Mouse (Mus musculus) lung, embryonic 14.5 days (tissue): ENCODE data around the gene Itgb4. TPM values are rescaled to one million over a fixed set of nuclear protein-coding genes. Genes with fewer than 3 reads are reported as not detected.
"Not testable (repeated sequence)": the region's sequence is repeated elsewhere in the genome, so short reads cannot be mapped to it uniquely, and the experiment has no call there.

Source experiments
- ATAC-seq: fragments of 200-750 bp; cut with Nextera tagmentation; 2 replicates; pipeline ENCODE4 v1.8.0; 2017; ENCODE audit warnings: mild to moderate bottlenecking, moderate TSS enrichment, moderate library complexity; ENCODE audit not compliant: insufficient read depth
- DNase-seq: peaks from one replicate; pipeline ENCODE4 v3.0.0-alpha.2; 2015
- H3K27ac ChIP-seq: fragments of 300-500 bp; sonication (generic); 2 replicates; pipeline ENCODE4 v1.5.1; 2014; ENCODE audit warnings: low read depth, mild to moderate bottlenecking, moderate library complexity
- H3K27me3 ChIP-seq: fragments of 300-500 bp; sonication (generic); 2 replicates; pipeline ENCODE4 v1.6.1; 2014; ENCODE audit warnings: low read length, control low read depth; ENCODE audit not compliant: insufficient read depth
- H3K36me3 ChIP-seq: fragments of 300-500 bp; sonication (generic); 2 replicates; pipeline ENCODE4 v1.6.1; 2014; ENCODE audit warnings: control low read depth; ENCODE audit not compliant: insufficient read depth
- H3K4me1 ChIP-seq: fragments of 300-500 bp; sonication (generic); 2 replicates; pipeline ENCODE4 v1.6.1; 2014; ENCODE audit warnings: antibody characterized with exemption, control low read depth; ENCODE audit not compliant: insufficient read depth
- H3K4me2 ChIP-seq: fragments of 300-500 bp; sonication (generic); 2 replicates; pipeline ENCODE4 v1.6.1; 2014; ENCODE audit warnings: mild to moderate bottlenecking
- H3K4me3 ChIP-seq: fragments of 300-500 bp; sonication (generic); 2 replicates; pipeline ENCODE4 v1.5.1; 2014; ENCODE audit warnings: low read depth, low read length
- H3K9ac ChIP-seq: fragments of 300-500 bp; sonication (generic); 2 replicates; pipeline ENCODE4 v1.6.1; 2014
- H3K9me3 ChIP-seq: fragments of 300-500 bp; sonication (generic); 2 replicates; pipeline ENCODE4 v1.6.1; 2016; ENCODE audit warnings: low read depth, low read length, control low read depth
- CTCF ChIP-seq: IDR thresholded peaks from 2 replicates; pipeline ENCODE4 v1.5.1; 2016; ENCODE audit warnings: antibody characterized with exemption, low read depth
- WGBS: fragments of 180-500 bp; shearing (Covaris S2); extraction: QIAGEN DNeasy Blood & Tissue Kit; methylation state at CpG from one replicate; pipeline ENCODE4 v1.1.7; 2014; 5-methylcytosine and 5-hydroxymethylcytosine counted together
- polyA plus RNA-seq: library from polyadenylated mRNA; unstranded; fragments of >200 nt; fragmentation: Nextera tagmentation; extraction: Ambion mirVana; gene quantifications from 2 replicates; pipeline ENCODE4 v1.2.1, GENCODE M21; 2014

Gene Itgb4
- polyA plus RNA-seq, 1 experiment from 2014 or later, result 2.0 TPM

GRCm38 (mm10) chr11:116012262-116012947 lies 37.9 kb downstream of the Itgb4 start, which contains the start of gene Galk1:
Gene Galk1 (minus strand): TSS chr11:116012719.
- Histone ChIP-seq H3K4me3 (peak within 1 kb of the TSS; percentile 68), H3K27ac (peak within 1 kb of the TSS; percentile 98), H3K4me1 (peaks cover 10% of the 10 kb centered on the region), H3K27me3 (no peaks in the 10 kb centered on the region), H3K4me2 (peak within 1 kb of the TSS; percentile 77), H3K36me3 (peaks cover 36% of the 10 kb centered on the region), H3K9ac (peak within 1 kb of the TSS; percentile 90), H3K9me3 (no peaks in the 10 kb centered on the region)
- TF ChIP-seq CTCF, result no peak
- DNase-seq (peak; percentile 98), ATAC-seq (peak; percentile 92)
- under 1% methylated on average over 55 of the region's 55 CpGs for WGBS

DNA sequence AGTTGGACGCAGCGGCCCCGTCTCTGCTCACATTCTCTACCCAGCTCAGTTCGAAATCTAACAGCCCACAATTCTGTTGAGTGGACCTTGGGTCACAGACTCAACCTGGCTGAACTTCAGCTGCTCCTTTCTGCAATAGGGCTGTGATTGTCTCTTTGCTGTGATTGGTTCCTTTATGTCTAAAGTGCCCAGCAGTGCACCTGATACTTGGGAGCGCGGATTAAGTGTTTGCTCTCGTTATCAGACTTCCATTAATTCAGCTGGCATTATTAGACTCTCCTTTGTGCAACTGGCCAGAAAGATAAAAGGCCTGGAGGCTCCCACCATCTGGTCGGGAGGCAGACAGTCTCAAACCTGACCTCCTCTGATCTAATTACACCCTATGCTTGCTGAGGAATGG lies 40.3 kb downstream of the Itgb4 start:
- ATAC-seq (no peak), DNase-seq (peak; percentile 53)
- H3K36me3 ChIP-seq, result peaks cover 12% of the 10 kb centered on the region
- H3K27ac ChIP-seq, result peak overlapping the region; percentile 69
- peaks cover 10% of the 10 kb centered on the region for H3K4me1 ChIP-seq
- peak overlapping the region; percentile 29; the same call in 1 of the 2 replicates for H3K4me2 ChIP-seq
- no peak for TF ChIP-seq CTCF
- H3K9me3 ChIP-seq, result no peaks in the 10 kb centered on the region
- 52% methylated on average over 8 of the region's 8 CpGs for WGBS
- H3K4me3 ChIP-seq, result no peak overlapping the region
- no peaks in the 10 kb centered on the region for H3K27me3 ChIP-seq
- no peak overlapping the region for H3K9ac ChIP-seq

DNA sequence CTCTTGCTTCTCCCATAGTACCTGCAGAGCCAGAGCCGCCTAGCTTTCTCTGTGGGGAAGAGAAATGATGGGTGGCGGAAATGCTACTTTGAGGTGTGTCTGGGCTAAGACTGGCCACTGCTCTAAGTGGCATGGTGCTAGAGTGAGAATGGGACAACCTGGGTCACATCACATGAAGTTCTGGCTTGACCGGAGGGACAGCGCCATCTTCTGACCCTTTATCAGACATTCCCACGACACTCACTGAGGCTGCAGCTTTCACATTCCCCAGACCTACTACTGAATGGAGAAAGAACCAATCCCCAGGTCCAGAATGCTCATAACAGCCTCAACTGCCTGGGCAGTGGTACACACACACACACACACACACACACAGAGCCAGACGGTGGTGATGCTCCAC lies 43.6 kb downstream of the Itgb4 start:
- Histone ChIP-seq H3K9me3 (no peaks in the 10 kb centered on the region), H3K4me3 (no peak overlapping the region), H3K4me2 (no peak overlapping the region), H3K27ac (no peak overlapping the region), H3K27me3 (no peaks in the 10 kb centered on the region), H3K36me3 (peaks cover 18% of the 10 kb centered on the region), H3K4me1 (peaks cover 4% of the 10 kb centered on the region; the same call in 1 of the 2 replicates), H3K9ac (no peak overlapping the region)
- no peak for ATAC-seq
- DNase-seq, result peak; percentile 69
- TF ChIP-seq CTCF, result peak; percentile 64
- WGBS, result 28% methylated on average over 6 of the region's 6 CpGs

DNA sequence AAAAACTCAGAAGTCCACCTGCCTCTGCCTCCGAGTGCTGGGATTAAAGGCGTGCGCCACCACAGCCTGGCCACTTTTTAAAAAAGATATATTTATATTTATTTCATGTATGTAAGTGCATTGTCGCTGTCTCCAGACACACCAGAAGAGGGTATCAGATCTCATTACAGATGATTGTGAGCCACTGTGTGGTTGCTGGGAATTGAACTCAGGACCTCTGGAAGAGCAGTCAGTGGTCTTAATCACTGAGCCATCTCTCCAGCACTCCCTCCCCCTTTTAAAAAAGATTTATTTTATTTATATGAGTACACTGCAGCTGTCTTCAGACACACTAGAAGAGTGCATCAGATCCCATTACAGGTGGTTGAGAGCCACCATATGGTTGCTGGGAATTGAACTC lies 44.4 kb downstream of the Itgb4 start:
- not testable (repeated sequence) for H3K4me1 ChIP-seq, ATAC-seq, DNase-seq, H3K9ac ChIP-seq, H3K4me2 ChIP-seq, H3K4me3 ChIP-seq, H3K27me3 ChIP-seq, H3K9me3 ChIP-seq, H3K27ac ChIP-seq
- peaks cover 22% of the 10 kb centered on the region for H3K36me3 ChIP-seq
- 89% methylated on average over 4 of the region's 4 CpGs for WGBS

- Histone ChIP-seq H3K27ac (no peak overlapping the region), H3K4me1 (0 out of 2 replicates have a peak, but pooled peaks cover 3% of the 10 kb centered on the region), H3K4me2 (no peak overlapping the region), H3K27me3 (no peaks in the 10 kb centered on the region), H3K4me3 (no peak overlapping the region), H3K9me3 (no peaks in the 10 kb centered on the region), H3K36me3 (peaks cover 22% of the 10 kb centered on the region), H3K9ac (no peak overlapping the region)
- ATAC-seq, result no peak
- no peak for TF ChIP-seq CTCF
- 38% methylated on average over 1 of the region's 1 CpGs for WGBS
- DNase-seq, result no peak
Observed at GRCm38 (mm10) chr11:116019360-116019791, 44.9 kb downstream of the Itgb4 start.

GRCm38 (mm10) chr11:116019976-116020411 lies 45.5 kb downstream of the Itgb4 start:
- H3K27ac ChIP-seq, result no peak overlapping the region

GRCm38 (mm10) chr11:116020519-116020922 lies 46.0 kb downstream of the Itgb4 start:
- H3K36me3 ChIP-seq, result peaks cover 22% of the 10 kb centered on the region
- no peak overlapping the region for H3K4me3 ChIP-seq
- no peak for ATAC-seq
- 46% methylated on average over 1 of the region's 1 CpGs for WGBS
- no peak overlapping the region for H3K4me2 ChIP-seq
- H3K4me1 ChIP-seq, result 0 out of 2 replicates have a peak, but pooled peaks cover 3% of the 10 kb centered on the region
- no peaks in the 10 kb centered on the region for H3K9me3 ChIP-seq
- DNase-seq, result peak; percentile 47
- H3K27ac ChIP-seq, result no peak overlapping the region
- peak; percentile 54 for TF ChIP-seq CTCF
- H3K9ac ChIP-seq, result no peak overlapping the region
- no peaks in the 10 kb centered on the region for H3K27me3 ChIP-seq

More at GRCm38 (mm10) chr11:116019976-116020411, 45.5 kb downstream of the Itgb4 start:
- ATAC-seq, result no peak
- H3K9ac ChIP-seq, result no peak overlapping the region
- no peak overlapping the region for H3K4me2 ChIP-seq
- H3K9me3 ChIP-seq, result no peaks in the 10 kb centered on the region
- DNase-seq, result no peak
- TF ChIP-seq CTCF, result no peak
- H3K36me3 ChIP-seq, result peaks cover 22% of the 10 kb centered on the region
- no peaks in the 10 kb centered on the region for H3K27me3 ChIP-seq
- 0 out of 2 replicates have a peak, but pooled peaks cover 3% of the 10 kb centered on the region for H3K4me1 ChIP-seq
- no peak overlapping the region for H3K4me3 ChIP-seq
- WGBS, result 73% methylated on average over 2 of the region's 2 CpGs
